Mouse (Mus musculus) heart, adult 2 months (tissue): Measurements from ENCODE around the gene Naa38.

ENCODE experiments used
- CTCF ChIP-seq: fragments of 200-600 bp; IDR thresholded peaks from 2 replicates; pipeline ENCODE4 v1.8.1; 2022; ENCODE audit warnings: antibody characterized with exemption, mild to moderate bottlenecking, moderate library complexity
- EP300 ChIP-seq: fragments of 200-500 bp; IDR thresholded peaks from 2 replicates; pipeline ENCODE4 v1.6.1; 2011; ENCODE audit warnings: low read depth, low read length, control low read depth; ENCODE audit not compliant: insufficient read depth
- POLR2A ChIP-seq: fragments of 200-500 bp; IDR thresholded peaks from 2 replicates; pipeline ENCODE4 v1.6.1; 2011; ENCODE audit warnings: mild to moderate bottlenecking, low read depth, low read length, control low read depth; ENCODE audit not compliant: insufficient read depth

- TF ChIP-seq POLR2A (peak; percentile 64; the same call in 1 of the 2 replicates), CTCF (peak; percentile 94), EP300 (peak; percentile 100)
Measured at GRCm38 (mm10) chr11:69401210-69401637, 5.9 kb downstream of the Naa38 start.
